Mouse (Mus musculus): Measurements from ENCODE around the gene Obp2a.

DNA sequence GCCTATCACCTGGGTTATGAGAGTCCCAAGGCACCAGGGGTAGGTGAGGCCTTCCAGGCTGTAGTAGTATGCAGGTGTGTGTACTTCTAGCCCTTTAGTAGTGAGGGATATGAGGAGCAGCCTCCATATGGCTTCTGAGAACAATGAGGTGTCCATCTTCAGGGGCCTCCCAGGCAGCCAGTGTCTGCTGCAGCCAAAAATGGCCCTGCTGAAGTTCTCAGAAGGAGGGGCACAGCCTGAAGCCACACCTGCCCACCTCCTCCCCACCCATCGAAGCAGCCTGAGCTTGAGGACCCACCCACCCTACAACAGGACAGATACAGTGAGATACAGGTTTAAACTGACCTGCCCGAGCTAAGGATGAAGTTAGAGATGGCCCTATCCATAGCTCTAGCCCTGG is 17.4 kb upstream of the Obp2a start, which contains the start of gene Lcn10:
- TF ChIP-seq USF2 (conservative IDR thresholded peaks at IDR 0.05; ENCODE audit: low read depth, low read length), result no peak
- TF ChIP-seq POLR2A (IDR thresholded peaks at IDR 0.05; ENCODE audit: low read depth, low read length), result no peak
- TF ChIP-seq MAFK (IDR thresholded peaks at IDR 0.05; ENCODE audit: insufficient replicate concordance, low read length), result no peak
- TF ChIP-seq E2F4 (IDR thresholded peaks at IDR 0.05; ENCODE audit: insufficient replicate concordance, low read depth, low read length), result no peak
- no peak for TF ChIP-seq USF1 (IDR thresholded peaks at IDR 0.05; ENCODE audit: low read depth, low read length)
- no peak for TF ChIP-seq EP300 (IDR thresholded peaks at IDR 0.05; ENCODE audit: low read length)

Measured in CH12.LX (cell line).